In the genomic region with DNA sequence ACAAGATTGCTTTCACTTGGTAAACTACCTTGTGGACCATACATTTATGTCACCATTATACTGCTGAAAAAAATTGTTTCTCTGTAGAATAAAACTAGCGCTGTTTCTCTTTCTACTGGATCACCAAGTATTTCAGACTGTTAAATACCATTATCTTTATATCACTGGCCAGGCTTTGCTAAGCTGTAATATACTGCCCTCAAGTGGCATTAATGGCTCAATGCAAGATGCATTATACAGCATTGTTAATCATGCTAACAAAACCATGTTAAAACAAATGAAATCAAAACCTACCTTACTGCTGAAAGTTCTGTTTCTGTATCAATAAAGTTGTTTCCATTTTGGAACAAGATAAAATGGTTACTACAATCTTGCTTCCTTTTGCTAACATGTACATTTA, we compare ENCODE assay signal across 10 mouse cellular contexts.
DNase-seq lines count a peak whose midpoint lies in the region; TF ChIP-seq lines count a peak whose summit lies in the region.
"Had no signal": no experiment of that assay in that cellular context is flagged by ENCODE, and none has a peak within 500 bp of the region (broad histone marks: within the 10 kb centered on the region; RNA-seq: fewer than 3 reads in every experiment).

No protein-coding gene starts in this region.

- in situ Hi-C loops in ES-E14 (cut with MboI; ENCODE audit: low sequenced_read_pairs in 2 of 2, unreplicated experiment in 2 of 2), result no loop called here

- H3K27ac ChIP-seq in ES-E14 (ENCODE audit: insufficient read depth, low read depth, low read length, poor library complexity, severe bottlenecking), result no peak overlapping the region
- H3K27ac ChIP-seq: hindbrain, embryonic 12.5 days; macrophage had no signal

- no peaks in the 10 kb centered on the region for H3K4me1 ChIP-seq in ES-E14 (ENCODE audit: control insufficient read depth in 2 of 2, insufficient read depth in 2 of 2, low read length in 2 of 2, poor library complexity in 1 of 2)
- H3K4me1 ChIP-seq: hindbrain, embryonic 12.5 days had no signal

- intact Hi-C loops in heart, postnatal 25 days (cut with DNase I), result no loop called here

- DNase-seq in kidney, adult 9 months, result peak; percentile 34
- DNase-seq in kidney, postnatal 10 days, result no peak
- peak; percentile 35 for DNase-seq in CD4-positive helper T cell, adult 2 months (ENCODE audit: low read depth, low spot score)
- peak; percentile 15 for DNase-seq in ES-E14 (ENCODE audit: low read depth, low spot score)
- peak; percentile 14 for DNase-seq in fibroblast of lung, adult 2 months (ENCODE audit: low read depth)
- no peak for DNase-seq in yolk sac, embryonic 10.5 days (ENCODE audit: low spot score)
- no peak for DNase-seq in spleen, adult 12 weeks (ENCODE audit: low spot score)
- no peak for DNase-seq in heart, postnatal 25 days (ENCODE audit: low spot score)

- no peaks in the 10 kb centered on the region for H3K9me3 ChIP-seq in ES-E14 (ENCODE audit: control insufficient read depth, insufficient read depth, low read depth, low read length)
- H3K9me3 ChIP-seq: hindbrain, embryonic 12.5 days had no signal

- no peak overlapping the region for H3K9ac ChIP-seq in ES-E14 (ENCODE audit: insufficient read depth, low read depth, low read length, poor library complexity, severe bottlenecking)
- H3K9ac ChIP-seq: hindbrain, embryonic 12.5 days had no signal

- H3K4me3 ChIP-seq in ES-E14 (ENCODE audit: insufficient read depth in 1 of 2, low read depth in 1 of 2, low read length in 2 of 2, poor library complexity in 1 of 2, severe bottlenecking in 1 of 2), result no peak overlapping the region
- H3K4me3 ChIP-seq: hindbrain, embryonic 12.5 days had no signal

- no peaks in the 10 kb centered on the region for H3K36me3 ChIP-seq in ES-E14 (ENCODE audit: control insufficient read depth, insufficient read depth, low read length, poor library complexity, severe bottlenecking)

TF ChIP-seq in ES-E14, 5 proteins besides CTCF, POLR2A, EP300 and RAD21:
- TF ChIP-seq ZC3H11A (IDR thresholded peaks at IDR 0.05; ENCODE audit: borderline replicate concordance, low read depth, low read length), result 0 out of 2 replicates have a peak, but pooled peaks have one; percentile 29
- no peak for TF ChIP-seq HCFC1 (IDR thresholded peaks at IDR 0.05; ENCODE audit: borderline replicate concordance, insufficient read depth, low read length)

Comparison
In these comparisons a context has a peak if more than half of its experiments do, and no peak if none do; other contexts are left out.
1. DNase-seq: peak in kidney, adult 9 months (single experiment), CD4-positive helper T cell, adult 2 months (single experiment), ES-E14 (single experiment) and fibroblast of lung, adult 2 months (single experiment); none in kidney, postnatal 10 days (single experiment), yolk sac, embryonic 10.5 days (single experiment), spleen, adult 12 weeks (single experiment) and heart, postnatal 25 days (single experiment).